Mouse (Mus musculus) midbrain, postnatal 0 days (tissue): ENCODE measurements around the gene Hist1h3e. TPM values are rescaled to one million over a fixed set of nuclear protein-coding genes. Genes with fewer than 3 reads are reported as not detected.
"Not testable (repeated sequence)": the region's sequence is repeated elsewhere in the genome, so short reads cannot be mapped to it uniquely, and the experiment has no call there.

Experiments used
- ATAC-seq: fragments of 200-750 bp; cut with Nextera tagmentation; 2 replicates; pipeline ENCODE4 v1.8.0; 2017; ENCODE audit warnings: moderate number of reproducible peaks, mild to moderate bottlenecking, moderate TSS enrichment, moderate library complexity; ENCODE audit not compliant: low FRiP score
- DNase-seq: peaks from one replicate; pipeline ENCODE4 v3.0.0-alpha.2; 2015; ENCODE audit warnings: low spot score
- H3K27ac ChIP-seq: fragments of 300-500 bp; sonication (generic); 2 replicates; pipeline ENCODE4 v1.5.1; 2014; ENCODE audit warnings: low read depth, mild to moderate bottlenecking, low read length, mixed read lengths
- H3K27me3 ChIP-seq: fragments of 300-500 bp; sonication (generic); 2 replicates; pipeline ENCODE4 v1.6.1; 2014; ENCODE audit warnings: low read length, control low read depth, mixed read lengths; ENCODE audit not compliant: insufficient read depth
- H3K36me3 ChIP-seq: fragments of 300-500 bp; sonication (generic); 2 replicates; pipeline ENCODE4 v1.6.1; 2014; ENCODE audit warnings: low read length, control low read depth, mixed read lengths; ENCODE audit not compliant: insufficient read depth
- H3K4me1 ChIP-seq: fragments of 300-500 bp; sonication (generic); 2 replicates; pipeline ENCODE4 v1.6.1; 2014; ENCODE audit warnings: mild to moderate bottlenecking, control low read depth, antibody characterized with exemption, low read length, mixed read lengths; ENCODE audit not compliant: insufficient read depth
- H3K4me2 ChIP-seq: fragments of 300-500 bp; sonication (generic); 2 replicates; pipeline ENCODE4 v1.6.1; 2014; ENCODE audit warnings: low read depth, mild to moderate bottlenecking, low read length, mixed read lengths; ENCODE audit not compliant: poor library complexity, severe bottlenecking
- H3K4me3 ChIP-seq: fragments of 300-500 bp; sonication (generic); 2 replicates; pipeline ENCODE4 v1.5.1; 2014; ENCODE audit warnings: low read depth, mild to moderate bottlenecking, low read length, moderate library complexity
- H3K9ac ChIP-seq: fragments of 300-500 bp; sonication (generic); replicated peaks from 2 replicates; pipeline ENCODE4 v1.6.1; 2014; ENCODE audit warnings: mild to moderate bottlenecking, low read length, moderate library complexity, mixed read lengths; ENCODE audit not compliant: poor library complexity, severe bottlenecking
- H3K9me3 ChIP-seq: fragments of 300-500 bp; sonication (generic); 2 replicates; pipeline ENCODE4 v1.6.1; 2016; ENCODE audit warnings: low read length, control low read depth
- CTCF ChIP-seq: IDR thresholded peaks from 2 replicates; pipeline ENCODE4 v1.5.1; 2016; ENCODE audit warnings: antibody characterized with exemption, mild to moderate bottlenecking
- WGBS: fragments of 180-500 bp; shearing (Covaris S2); extraction: QIAGEN DNeasy Blood & Tissue Kit; methylation state at CpG from one replicate; pipeline ENCODE4 v1.1.7; 2014; 5-methylcytosine and 5-hydroxymethylcytosine counted together
- polyA plus RNA-seq: library from polyadenylated mRNA; unstranded; fragments of >200 nt; fragmentation: Nextera tagmentation; extraction: Ambion mirVana; gene quantifications from 2 replicates; pipeline ENCODE4 v1.2.1, GENCODE M21; 2015
- total RNA-seq: library from RNA; depleted of rRNA; stranded (reverse); fragments of >200 nt; gene quantifications from 2 replicates; pipeline ENCODE4 v1.2.3, GENCODE M21; 2014

The Hist1h3e gene
- total and polyA plus RNA-seq, 2 experiments from 2014 or later: 1.2 to 384 TPM

DNA sequence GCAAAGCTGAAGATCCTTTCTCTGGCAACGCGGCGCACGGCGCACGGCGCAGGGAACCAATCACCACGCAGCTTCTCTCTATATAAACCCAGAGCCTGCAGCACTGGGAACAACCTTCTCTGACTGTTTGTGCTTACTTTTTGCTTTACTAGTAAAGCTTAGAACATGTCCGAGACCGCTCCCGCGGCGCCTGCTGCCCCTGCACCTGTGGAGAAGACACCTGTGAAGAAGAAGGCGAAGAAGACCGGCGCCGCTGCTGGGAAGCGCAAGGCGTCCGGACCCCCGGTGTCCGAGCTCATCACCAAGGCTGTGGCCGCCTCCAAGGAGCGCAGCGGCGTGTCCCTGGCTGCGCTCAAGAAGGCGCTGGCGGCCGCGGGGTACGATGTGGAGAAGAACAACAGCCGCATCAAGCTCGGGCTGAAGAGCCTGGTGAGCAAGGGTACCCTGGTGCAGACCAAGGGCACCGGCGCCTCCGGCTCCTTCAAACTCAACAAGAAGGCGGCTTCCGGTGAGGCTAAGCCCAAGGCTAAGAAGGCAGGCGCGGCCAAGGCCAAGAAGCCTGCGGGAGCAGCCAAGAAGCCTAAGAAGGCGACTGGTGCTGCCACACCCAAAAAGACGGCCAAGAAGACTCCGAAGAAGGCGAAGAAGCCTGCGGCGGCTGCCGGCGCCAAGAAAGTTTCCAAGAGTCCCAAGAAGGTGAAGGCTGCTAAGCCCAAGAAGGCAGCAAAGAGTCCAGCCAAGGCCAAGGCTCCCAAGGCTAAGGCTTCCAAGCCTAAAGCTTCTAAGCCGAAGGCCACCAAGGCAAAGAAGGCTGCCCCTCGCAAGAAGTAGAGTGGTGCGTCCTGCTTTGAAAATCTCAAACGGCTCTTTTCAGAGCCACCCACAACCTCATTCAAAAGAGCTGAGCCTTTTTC, 7.0 kb downstream of the Hist1h3e start:
- no peaks in the 10 kb centered on the region for H3K9me3 ChIP-seq
- peak; percentile 71 for ATAC-seq
- under 1% methylated on average over 54 of the region's 54 CpGs for WGBS
- H3K27me3 ChIP-seq: no peaks in the 10 kb centered on the region
- H3K27ac ChIP-seq: peak overlapping the region; percentile 70
- peak overlapping the region; percentile 51 for H3K9ac ChIP-seq
- peak overlapping the region; percentile 97 for H3K4me2 ChIP-seq
- DNase-seq: peak; percentile 84
- no peaks in the 10 kb centered on the region for H3K36me3 ChIP-seq
- H3K4me3 ChIP-seq: peak overlapping the region; percentile 48
- peaks cover 7% of the 10 kb centered on the region; the same call in 1 of the 2 replicates for H3K4me1 ChIP-seq
- TF ChIP-seq CTCF: no peak

DNA sequence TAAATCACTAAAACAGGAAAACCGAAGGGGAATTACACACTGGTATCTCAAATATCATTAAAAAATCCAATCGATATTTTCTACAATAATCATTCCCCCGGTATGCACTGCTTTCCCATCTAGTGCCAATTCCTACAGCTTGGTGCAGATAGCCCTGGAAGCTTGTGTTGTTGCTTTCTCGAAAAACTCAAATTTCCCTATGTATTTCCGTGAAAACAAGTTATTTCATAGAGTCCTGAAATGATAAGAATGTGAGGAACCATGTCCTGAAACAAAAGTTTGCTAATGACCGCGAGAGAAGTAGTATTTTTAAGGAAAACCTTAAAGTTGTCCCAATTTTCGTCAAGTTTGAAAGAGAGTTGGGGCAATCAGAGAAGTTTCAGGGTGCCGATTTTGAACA, 7.8 kb downstream of the Hist1h3e start:
- Histone ChIP-seq H3K4me1 (peaks cover 7% of the 10 kb centered on the region; the same call in 1 of the 2 replicates), H3K9me3 (no peaks in the 10 kb centered on the region), H3K36me3 (no peaks in the 10 kb centered on the region), H3K27me3 (no peaks in the 10 kb centered on the region), H3K27ac (0 out of 2 replicates have a peak overlapping the region, but pooled peaks have one; percentile 43), H3K9ac (no peak overlapping the region), H3K4me3 (peak overlapping the region; percentile 48), H3K4me2 (peak overlapping the region; percentile 97)
- ATAC-seq: no peak
- no peak for DNase-seq
- WGBS: 18% methylated on average over 9 of the region's 9 CpGs
- no peak for TF ChIP-seq CTCF

DNA sequence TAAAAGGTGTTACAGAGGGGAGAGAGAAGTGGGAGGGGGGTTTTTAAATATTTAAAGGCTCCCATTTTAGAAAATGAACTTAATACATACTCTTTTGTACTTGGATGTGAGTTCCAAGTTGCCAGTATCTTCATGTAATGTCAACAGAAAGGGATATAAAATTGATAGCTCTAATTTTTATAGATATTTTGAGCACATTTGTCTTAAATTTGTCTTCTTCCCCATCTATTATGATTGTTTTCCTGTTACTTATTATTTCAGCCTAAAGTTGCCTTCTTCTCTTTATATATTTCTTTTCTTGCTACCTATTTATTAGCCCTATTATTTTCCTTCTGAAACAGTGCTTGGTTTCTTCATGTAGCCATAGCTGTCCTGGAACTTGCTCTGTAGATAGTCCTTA, 9.2 kb downstream of the Hist1h3e start, which contains the start of gene Hist1h1d:
TSS of gene Hist1h1d (plus strand) at position 301 of the 400 bp plus-strand sequence.
- no peaks in the 10 kb centered on the region for H3K9me3 ChIP-seq
- H3K9ac ChIP-seq: no peak within 1 kb of the TSS
- ATAC-seq (no peak), DNase-seq (no peak)
- no peak for TF ChIP-seq CTCF
- H3K27me3 ChIP-seq: no peaks in the 10 kb centered on the region
- no peaks in the 10 kb centered on the region for H3K36me3 ChIP-seq
- H3K27ac ChIP-seq: no peak within 1 kb of the TSS
- H3K4me1 ChIP-seq: peaks cover 7% of the 10 kb centered on the region; the same call in 1 of the 2 replicates
- H3K4me3 ChIP-seq: no peak within 1 kb of the TSS
- 0 out of 2 replicates have a peak within 1 kb of the TSS, but pooled peaks have one; percentile 59 for H3K4me2 ChIP-seq

DNA sequence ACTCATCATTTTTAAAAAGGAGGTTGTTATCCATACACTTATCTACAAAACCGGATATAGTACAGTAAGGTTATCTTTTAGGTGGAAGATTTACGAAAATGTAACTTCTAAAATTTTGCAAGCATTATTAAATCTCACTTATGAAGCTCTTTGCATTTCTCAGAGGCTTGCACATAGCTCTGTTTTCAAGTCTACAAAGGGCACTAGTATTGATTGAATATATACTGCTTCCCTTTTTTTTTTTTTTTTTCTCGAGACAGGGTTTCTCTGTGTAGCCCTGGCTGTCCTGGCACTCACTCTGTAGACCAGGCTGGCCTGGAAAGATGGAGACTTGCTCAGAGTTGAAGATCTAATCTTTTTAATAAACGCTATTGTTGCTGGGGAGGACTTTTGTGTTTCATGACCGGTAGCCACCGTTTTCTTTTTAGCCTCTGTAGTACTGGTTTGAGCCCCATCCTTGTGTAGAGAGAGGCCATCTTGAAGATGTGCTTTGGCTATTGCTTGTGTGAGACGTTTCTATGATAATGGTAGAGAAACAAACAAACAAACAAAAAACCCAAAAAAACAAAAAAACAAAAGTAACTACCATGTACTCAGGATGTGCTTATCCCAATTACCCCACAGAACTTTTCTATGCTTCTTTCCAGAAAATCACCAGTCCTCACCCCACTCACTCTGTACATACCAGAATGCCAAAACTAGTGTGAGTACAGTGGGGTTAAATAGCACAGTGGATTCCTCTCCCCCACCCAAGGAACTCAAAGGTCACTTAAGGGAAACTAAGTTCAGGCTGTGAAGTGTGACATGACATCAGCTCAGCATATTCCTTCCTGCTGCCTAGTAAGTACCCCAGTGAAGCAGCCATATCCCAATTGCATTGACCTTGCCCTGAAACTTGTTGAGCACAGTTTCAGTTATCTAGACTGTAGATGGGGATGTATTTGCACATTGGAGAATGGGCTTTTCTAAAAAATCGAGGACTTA, 9.9 kb downstream of the Hist1h3e start:
- H3K36me3 ChIP-seq: no peaks in the 10 kb centered on the region
- H3K4me3 ChIP-seq: peak overlapping the region; percentile 42
- no peak for TF ChIP-seq CTCF
- no peaks in the 10 kb centered on the region for H3K27me3 ChIP-seq
- 49% methylated on average over 8 of the region's 8 CpGs for whole genome bisulfite sequencing
- H3K4me1 ChIP-seq: peaks cover 7% of the 10 kb centered on the region; the same call in 1 of the 2 replicates
- peak overlapping the region; percentile 77; the same call in 1 of the 2 replicates for H3K27ac ChIP-seq
- ATAC-seq (no peak), DNase-seq (no peak)
- peak overlapping the region; percentile 59 for H3K4me2 ChIP-seq
- no peaks in the 10 kb centered on the region for H3K9me3 ChIP-seq
- H3K9ac ChIP-seq: no peak overlapping the region

DNA sequence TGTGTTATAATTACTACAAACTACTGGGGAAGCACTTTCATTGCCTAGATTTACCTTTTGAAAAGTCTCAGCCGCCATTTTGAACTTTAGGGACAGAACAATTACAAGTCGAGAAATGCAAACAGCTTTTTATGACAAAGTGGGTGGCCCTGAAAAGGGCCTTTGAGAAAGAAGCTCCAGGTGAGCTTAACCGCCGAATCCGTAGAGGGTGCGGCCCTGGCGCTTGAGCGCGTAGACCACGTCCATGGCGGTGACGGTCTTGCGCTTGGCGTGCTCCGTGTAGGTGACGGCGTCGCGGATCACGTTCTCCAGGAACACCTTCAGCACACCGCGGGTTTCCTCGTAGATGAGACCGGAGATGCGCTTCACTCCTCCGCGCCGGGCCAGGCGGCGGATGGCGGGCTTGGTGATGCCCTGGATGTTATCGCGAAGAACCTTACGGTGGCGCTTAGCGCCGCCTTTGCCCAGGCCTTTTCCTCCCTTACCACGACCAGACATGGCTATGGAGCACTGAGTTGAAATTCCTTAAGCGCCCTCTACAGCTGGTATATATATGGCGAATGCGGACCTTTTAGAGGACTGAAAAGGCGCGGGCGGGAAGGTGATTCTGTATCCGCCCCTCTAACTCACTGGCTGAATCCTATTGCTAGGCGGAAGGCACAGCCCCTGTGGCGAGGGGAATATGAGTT, 10.9 kb downstream of the Hist1h3e start, which contains the start of gene Hist1h4f:
TSS of gene Hist1h4f (minus strand) at position 503 of the 689 bp plus-strand sequence.
- peak within 1 kb of the TSS; percentile 77; the same call in 1 of the 2 replicates for H3K27ac ChIP-seq
- ATAC-seq (peak; percentile 92), DNase-seq (peak; percentile 97)
- not testable (repeated sequence) for H3K9me3 ChIP-seq, H3K36me3 ChIP-seq, H3K4me1 ChIP-seq, H3K27me3 ChIP-seq
- H3K4me3 ChIP-seq: peak within 1 kb of the TSS; percentile 42
- WGBS: under 1% methylated on average over 42 of the region's 47 CpGs
- peak within 1 kb of the TSS; percentile 39 for H3K9ac ChIP-seq
- H3K4me2 ChIP-seq: peak within 1 kb of the TSS; percentile 59
- TF ChIP-seq CTCF: peak; percentile 74
